Mouse (Mus musculus): ENCODE data around the gene Rtn4.
"Not testable (repeated sequence)": the region's sequence is repeated elsewhere in the genome, so short reads cannot be mapped to it uniquely, and the experiment has no call there.

The Rtn4 gene

DNA sequence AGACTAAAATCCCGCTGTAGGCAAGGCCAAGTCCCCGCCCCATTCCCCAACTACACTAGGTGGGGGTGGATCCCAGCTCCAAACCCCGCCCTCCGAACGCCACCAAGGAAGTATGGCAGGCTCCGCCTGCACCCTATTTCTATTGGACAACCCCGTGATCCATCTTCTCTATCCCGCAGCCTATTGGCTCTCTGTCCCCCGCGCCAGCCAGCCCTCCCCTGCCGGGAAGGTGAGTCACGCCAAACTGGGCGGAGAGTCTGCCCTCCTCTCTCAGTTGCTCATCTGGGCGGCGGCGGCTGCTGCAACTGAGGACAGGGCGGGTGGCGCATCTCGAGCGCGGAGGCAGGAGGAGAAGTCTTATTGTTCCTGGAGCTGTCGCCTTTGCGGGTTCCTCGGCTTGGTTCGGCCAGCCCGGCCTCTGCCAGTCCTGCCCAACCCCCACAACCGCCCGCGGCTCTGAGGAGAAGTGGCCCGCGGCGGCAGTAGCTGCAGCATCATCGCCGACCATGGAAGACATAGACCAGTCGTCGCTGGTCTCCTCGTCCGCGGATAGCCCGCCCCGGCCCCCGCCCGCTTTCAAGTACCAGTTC is at the start of gene Rtn4:
Gene Rtn4, plus strand, starts transcription at position 265 of the 590 bp plus-strand sequence.
- peak; percentile 93 for DNase-seq (ENCODE audit: low read depth)

DNA sequence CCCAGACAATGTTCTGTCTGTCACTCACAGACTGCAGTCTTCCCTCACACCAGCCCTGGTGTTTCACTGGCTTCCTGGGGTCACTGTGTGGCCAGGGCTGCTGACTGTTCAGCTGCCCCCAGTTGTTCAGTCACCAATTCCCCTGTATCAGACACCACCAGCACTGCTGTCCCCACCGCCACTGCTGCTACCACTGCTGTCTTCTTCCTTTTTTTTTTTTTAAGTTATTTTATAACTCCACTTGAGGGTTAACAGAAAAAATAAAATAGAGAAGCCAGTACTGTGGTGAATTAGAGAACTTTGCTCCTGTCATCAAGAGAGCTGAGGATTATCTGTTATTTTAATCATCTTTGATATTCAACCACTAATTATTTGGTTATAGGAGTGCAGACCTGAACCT is 48.3 kb upstream of the Rtn4 start:
- DNase-seq (ENCODE audit: low read depth) = no peak

- no peak for DNase-seq (ENCODE audit: low read depth)
These were observed 47.2 kb upstream of the Rtn4 start for GRCm38 (mm10) chr11:29645411-29646066.

- peak; percentile 10 for DNase-seq (ENCODE audit: low read depth)
These were observed 45.0 kb upstream of the Rtn4 start for GRCm38 (mm10) chr11:29647568-29648319.

DNA sequence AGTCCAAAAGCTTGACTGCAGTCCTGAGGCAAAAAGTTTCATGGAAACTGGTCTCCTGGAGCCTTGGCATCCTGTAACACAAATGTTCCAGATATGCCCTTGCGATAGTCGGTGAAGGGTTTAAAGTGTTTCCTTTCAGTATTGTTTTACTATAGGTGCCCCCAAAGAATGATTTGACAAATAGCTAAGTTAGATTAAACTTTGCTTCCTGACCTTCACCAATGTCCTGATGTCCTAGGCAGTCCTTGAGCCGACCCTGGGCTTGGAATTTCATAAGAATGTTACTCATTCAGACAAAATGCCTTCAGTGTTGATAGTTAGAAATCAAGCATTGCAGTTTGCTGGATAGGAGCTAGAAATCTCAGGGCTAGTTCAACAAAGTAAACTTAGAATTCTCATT is 37.4 kb upstream of the Rtn4 start:
- DNase-seq (ENCODE audit: low read depth) = not testable (repeated sequence)

DNA sequence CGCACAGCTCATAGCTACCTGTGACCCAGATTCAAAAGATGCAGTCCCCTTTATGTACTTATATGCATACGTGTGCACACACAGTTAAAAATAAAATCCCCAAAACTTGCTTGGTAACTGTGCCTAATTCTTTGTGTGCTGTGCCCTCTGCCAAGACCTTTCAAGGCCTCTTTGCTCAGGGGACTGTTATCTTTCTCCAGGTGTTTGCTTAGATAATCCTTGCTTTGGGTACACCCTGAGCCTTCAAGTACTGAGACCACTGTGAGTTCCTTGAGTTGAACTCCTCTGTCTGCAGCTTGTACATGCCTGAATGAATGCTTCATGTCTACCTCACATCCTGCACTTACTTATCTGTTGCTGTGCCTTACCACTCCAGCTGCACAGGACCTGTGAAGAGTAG is 32.0 kb upstream of the Rtn4 start:
- peak; percentile 20 for DNase-seq (ENCODE audit: low read depth)

- DNase-seq (ENCODE audit: low read depth) = no peak
These were observed 25.1 kb upstream of the Rtn4 start for GRCm38 (mm10) chr11:29667634-29668033.

GRCm38 (mm10) chr11:29669706-29670105 is 23.0 kb upstream of the Rtn4 start:
- DNase-seq (ENCODE audit: low read depth) = no peak

GRCm38 (mm10) chr11:29673359-29673758 is 19.4 kb upstream of the Rtn4 start:
- no peak for DNase-seq (ENCODE audit: low read depth)

DNA sequence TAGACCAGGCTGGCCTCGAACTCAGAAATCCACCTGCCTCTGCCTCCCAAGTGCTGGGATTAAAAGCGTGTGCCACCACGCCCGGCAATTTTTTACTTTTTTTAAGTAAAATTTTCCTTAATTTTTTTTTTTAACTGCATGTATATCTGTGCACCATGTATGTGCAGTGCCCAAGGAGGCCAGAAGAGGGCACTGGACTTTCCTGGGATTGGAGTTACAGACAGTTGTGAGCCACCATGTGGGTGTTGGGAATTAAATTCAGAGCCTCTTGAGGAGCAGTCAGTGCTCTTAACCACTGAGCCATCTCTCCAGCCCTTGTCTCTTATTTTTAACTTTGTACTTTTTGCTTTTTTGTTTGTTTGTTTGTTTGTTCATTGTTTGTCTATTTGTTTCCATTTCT is 16.0 kb upstream of the Rtn4 start:
- no peak for DNase-seq (ENCODE audit: low read depth)

DNA sequence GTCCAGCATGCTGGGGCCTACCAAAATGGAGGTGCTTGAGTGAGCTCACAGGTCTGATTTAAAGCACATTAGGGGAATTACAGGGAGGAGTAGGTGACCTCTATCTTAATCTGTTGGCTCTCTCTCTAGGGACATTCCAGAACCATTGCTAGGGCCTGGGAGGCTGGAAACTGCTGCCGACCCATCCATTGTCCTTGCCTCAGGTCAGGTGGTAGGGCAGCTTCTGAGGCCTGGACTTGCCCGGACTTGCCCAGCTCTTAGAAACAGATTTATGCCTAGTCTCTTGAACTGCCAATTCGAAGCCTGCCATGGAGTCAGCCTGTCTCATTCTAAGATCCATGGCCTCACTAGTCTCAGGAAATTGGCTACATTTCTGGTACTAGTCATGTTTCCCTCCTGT is 12.8 kb upstream of the Rtn4 start:
- no peak for DNase-seq (ENCODE audit: low read depth)

GRCm38 (mm10) chr11:29680771-29681170 is 12.0 kb upstream of the Rtn4 start:
- DNase-seq (ENCODE audit: low read depth) = no peak

- no peak for DNase-seq (ENCODE audit: low read depth)
These were observed 8.5 kb upstream of the Rtn4 start for GRCm38 (mm10) chr11:29684272-29684671.

- DNase-seq (ENCODE audit: low read depth) = no peak
These were observed 6.6 kb upstream of the Rtn4 start for GRCm38 (mm10) chr11:29686176-29686575.

- DNase-seq (ENCODE audit: low read depth) = no peak
These were observed 1.2 kb upstream of the Rtn4 start for GRCm38 (mm10) chr11:29691556-29691955.

DNA sequence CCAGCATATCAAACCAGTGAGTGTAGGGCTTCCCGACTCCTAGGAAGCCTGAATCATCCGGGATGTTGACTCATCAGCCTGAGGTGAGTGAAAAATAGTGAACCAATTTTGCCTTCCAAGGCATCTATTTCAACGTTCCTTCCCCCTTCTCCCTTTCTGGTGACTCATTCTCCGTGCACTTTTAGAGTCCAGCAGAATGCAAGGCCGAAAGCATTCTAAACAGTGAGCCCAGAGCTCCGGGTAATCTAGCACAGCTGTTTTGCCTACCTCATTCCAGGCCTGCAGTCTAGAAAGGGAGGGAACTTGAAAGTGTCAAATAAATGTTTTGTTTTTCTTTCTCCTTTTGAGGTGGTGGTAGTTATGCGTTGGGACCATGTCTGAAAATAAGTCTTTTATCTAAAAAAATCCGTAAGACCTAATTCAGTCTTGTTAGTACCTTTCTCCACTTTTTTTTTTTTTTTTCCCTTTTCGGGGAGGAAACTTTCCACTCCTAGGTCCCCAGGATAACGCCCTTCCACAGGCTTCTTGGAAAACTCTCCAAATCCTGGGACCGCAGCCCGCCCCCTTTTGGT is 550 bp upstream of the Rtn4 start:
- no peak for DNase-seq (ENCODE audit: low read depth)

DNA sequence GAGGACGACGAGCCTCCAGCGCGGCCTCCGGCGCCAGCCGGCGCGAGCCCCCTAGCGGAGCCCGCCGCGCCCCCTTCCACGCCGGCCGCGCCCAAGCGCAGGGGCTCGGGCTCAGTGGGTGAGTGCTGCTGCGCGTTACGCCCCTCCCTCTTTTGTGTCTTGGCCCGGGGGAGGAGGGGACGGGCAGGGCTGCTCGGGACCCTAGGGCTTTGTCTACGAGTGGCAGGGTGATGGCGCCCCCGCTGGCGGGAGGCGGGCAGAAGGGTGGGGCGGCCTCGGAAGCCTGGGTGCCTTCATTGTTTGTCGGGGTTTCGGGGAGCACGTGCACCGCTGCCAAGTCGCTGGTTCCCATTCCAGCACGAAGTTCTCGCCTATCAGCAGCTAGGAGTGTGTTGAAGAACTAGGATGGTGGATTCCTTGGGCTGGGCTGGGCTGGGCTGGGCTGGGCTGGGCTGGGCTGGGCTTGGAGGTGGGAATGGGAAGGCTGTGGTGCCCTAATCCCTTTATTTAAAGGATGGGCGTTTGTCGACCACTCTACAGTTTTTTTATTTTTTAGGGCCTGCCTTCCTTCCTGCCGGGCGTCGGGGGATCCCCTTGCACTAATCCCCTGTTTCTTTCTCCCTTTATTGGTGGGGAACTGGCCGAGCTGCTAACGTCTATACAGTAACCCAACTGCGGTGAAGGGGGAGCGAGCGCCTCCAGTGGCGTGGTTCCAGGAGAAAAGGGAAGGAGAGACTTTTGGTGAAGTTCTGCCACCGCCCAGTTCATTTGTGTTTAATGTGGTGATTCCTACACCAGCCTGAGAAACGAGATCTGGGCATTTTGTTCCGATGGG is 1.0 kb downstream of the Rtn4 start:
- DNase-seq (ENCODE audit: low read depth) = peak; percentile 75

- no peak for DNase-seq (ENCODE audit: low read depth)
These were observed 2.0 kb downstream of the Rtn4 start for GRCm38 (mm10) chr11:29694754-29695153.

DNA sequence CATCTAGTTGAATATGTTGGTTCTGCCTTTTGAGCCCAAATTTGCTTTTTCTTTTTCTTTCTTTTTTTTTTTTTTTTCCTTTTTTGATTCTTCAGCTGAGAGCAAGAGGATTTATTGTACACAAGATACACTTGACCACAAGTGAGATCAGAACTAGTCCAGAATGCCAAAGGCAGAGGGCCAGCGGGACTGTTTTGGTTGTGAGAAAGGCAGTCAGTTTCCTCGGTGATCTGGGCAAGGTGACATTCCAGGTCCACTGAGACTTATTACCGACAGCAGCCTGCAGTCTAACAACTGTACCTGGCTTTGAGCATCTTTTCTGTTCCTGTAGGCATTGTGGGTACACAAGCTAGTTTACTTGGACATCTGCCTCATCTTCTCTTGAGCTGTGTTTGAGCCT is 10.0 kb downstream of the Rtn4 start:
- no peak for DNase-seq (ENCODE audit: low read depth)

- no peak for DNase-seq (ENCODE audit: low read depth)
These were observed 12.5 kb downstream of the Rtn4 start for GRCm38 (mm10) chr11:29705263-29705662.

- no peak for DNase-seq (ENCODE audit: low read depth)
These were observed 14.1 kb downstream of the Rtn4 start for GRCm38 (mm10) chr11:29706845-29707244.

- no peak for DNase-seq (ENCODE audit: low read depth)
These were observed 16.8 kb downstream of the Rtn4 start for GRCm38 (mm10) chr11:29709512-29709911.
